Mouse (Mus musculus) spleen, postnatal 36 days (tissue): ENCODE measurements at regions not wholly inside any gene's neighbourhood (a gene's known extent, or its start where the extent isn't known, plus 50 kb on each side); places are given as distances from the start of the nearest gene placed in this dataset.

ENCODE experiments used
- DNase-seq, 2 experiments: peaks; one replicate each; pipeline ENCODE4 v3.0.0; 2022; ENCODE audit warnings: low spot score in 2 of 2, mixed read lengths in 1 of 2

DNA sequence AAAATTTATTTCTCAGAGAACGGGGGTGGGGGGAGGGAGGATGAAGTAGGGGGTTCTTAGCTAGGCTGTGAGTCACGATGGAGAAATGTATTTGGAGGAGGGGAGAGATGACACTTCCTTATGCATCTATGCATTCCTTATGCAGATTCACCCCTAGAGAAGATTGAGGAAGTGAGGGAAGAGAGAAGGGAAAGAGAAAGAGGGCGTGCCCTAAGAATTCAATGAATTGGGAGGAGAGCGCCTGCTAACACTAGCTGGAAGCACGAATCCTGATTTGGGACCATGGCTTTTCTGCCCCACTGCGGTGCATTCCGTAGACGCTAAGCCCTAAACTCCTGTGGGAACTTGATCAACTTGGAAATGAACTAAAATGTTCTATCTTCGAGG is 56.1 kb downstream of the Foxi3 start:
- no peak for DNase-seq

DNA sequence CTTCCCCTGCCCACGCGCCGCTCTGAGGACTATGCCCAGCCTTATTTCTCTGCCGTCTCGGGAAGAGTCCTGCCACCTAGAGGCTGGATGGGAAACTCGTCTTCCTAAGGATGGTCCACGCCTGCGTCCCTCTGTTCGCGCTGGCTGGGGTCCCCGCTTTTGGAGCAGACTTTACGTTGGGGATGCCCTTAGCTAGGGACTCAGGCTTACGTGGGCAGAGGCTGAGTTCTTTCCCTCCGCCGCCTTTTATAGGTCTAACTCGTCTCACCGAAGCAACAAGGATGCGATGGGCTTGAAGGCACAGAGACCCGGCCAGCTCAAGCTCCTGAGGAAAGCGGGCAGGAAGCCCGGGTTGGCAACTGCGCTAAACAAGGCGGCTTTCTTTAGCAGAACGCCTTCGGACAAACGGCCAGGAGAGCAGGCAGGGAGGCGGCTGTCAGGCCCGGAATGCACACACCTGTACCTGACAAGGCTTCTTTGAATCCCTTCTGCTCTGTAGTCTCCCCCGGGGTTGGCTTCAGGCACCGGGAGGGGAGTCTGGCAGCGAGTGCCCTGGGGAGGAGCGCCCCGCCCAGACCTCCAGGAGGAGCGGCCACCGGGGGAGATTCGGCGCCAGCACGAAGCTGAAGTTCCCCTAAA is 56.6 kb downstream of the Foxi3 start:
- no peak for DNase-seq

DNA sequence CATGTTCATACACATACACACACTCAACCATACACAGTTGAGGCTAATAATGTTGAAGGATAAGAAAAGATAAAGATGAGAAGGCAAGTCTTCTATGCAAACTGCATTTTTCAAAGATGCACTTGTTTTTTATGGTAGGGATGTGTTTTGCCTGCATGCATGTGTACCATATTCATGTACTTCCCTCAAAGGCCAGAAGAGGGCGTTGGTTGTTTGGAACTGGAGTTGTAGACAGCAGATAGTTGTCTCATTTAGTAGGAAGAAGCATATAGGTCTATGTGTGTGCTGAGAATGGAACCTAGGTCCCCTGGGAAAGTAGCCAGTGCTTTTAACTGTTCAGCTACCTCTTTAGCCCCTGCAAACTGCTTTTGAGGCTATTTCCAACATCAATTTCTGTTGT is 60.1 kb downstream of the Foxi3 start:
- no peak for DNase-seq

DNA sequence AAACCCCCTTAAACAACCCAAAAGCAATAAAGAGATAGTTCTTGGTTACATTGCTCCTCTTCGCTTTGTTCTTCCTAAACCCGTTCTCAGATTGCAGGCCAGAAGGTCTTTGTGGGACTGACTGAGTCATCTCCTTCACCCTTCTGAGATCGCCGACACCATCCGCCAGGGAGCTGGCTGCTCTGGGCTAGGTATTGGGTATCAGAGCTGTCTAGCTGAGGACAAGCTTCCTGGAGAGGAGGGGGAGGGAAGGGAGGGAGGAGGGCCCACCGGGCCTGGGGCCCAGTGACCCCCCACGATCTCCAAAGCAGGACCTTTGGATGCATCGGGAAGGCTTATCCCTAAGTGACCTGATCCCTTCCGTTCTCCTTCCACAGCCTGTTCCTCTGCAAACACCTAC is 65.0 kb downstream of the Foxi3 start:
- no peak for DNase-seq

DNA sequence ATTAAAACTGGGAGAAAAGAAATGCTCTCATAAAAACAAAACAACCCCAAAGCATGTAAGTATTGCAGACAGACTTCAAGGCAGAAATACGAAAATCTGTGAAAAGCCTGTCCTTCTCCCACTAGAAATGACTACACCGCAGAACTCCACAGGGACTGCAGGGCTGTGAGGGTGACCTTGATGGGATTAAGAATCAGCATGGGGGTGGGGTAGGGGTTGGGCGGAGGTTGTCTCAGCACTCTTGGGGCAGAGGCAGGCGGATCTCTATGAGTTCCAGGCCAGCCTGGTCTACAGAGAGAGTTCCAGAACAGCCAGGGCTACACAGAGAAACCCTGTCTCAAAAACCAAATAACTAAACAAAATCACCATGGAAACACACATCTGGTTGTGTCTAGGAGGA is 69.1 kb downstream of the Foxi3 start:
- DNase-seq, result no peak

DNA sequence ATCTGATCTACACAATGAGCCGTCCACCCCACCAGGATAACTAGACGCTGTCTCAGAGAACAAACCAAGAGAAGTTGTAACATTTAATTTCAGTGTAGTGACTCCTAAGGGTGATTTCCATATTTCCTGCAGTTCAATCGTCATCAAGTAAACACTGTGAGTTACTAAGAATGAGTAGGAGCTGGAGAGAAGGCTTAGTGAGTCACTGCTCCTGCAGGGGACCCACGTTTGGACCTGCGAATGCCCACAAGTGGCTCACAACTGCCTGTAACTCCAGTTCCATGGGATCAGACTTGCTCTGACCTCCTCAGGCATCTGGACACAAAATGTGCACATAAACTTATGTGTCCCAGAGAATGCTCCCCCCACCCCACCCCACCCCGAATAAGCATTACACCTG is 73.3 kb downstream of the Foxi3 start:
- DNase-seq, result no peak

DNA sequence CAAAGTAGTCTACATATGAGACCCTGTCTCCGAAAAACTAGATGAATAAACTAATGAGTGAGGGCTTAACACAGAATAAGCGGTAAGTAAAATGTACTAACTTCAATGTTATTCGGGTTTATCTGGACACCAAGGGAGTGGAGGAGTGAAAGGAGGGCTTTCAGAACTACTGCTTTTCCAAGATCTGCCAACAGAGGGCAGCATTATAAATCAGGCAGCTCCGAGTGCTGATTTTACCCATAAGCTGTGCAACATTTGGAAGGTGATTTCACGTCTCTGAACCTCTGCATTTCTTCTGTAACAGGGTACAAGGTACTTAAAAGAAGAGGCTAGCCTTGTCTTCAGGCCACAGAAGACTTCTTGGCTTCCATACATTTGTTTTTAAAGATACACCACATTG is 74.2 kb downstream of the Foxi3 start:
- no peak for DNase-seq

DNA sequence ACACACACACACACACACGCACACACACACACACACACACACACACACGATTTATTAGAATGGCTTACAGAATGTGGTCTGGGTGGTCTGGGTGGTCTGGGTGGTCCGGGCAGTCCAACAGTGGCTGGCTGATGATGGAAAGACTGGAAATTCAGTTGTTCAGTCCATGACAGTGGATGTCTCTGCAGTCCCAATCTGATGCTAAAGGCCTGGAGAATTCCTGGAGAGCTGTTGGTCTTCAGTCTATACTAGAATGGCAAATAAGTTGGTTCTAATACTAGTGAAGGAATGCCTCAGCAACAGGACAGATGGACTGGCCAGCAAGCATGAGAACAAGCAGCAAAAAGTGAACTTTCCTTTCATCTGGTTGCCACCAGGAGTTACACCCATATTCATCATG is 87.9 kb downstream of the Foxi3 start:
- no peak for DNase-seq

DNA sequence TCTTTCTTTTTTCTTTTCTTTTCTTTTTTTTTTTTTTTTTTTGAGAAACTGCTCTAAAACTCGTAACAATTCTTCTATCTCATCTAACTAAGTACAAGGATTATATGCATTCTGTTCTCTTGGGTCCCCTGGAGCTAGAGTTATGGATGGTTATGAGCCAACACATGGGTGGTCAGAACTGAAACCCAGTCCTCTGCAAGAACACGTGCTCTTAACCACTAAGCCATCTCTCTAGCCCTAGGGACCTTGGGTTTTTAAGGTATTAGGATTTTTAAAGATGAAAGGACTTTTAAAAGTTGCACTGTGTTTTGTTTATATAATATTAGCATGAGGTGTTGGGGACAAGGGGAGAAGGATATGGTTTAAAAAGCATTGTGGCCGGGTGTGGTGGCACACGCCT is 88.9 kb downstream of the Foxi3 start:
- DNase-seq, result no peak

DNA sequence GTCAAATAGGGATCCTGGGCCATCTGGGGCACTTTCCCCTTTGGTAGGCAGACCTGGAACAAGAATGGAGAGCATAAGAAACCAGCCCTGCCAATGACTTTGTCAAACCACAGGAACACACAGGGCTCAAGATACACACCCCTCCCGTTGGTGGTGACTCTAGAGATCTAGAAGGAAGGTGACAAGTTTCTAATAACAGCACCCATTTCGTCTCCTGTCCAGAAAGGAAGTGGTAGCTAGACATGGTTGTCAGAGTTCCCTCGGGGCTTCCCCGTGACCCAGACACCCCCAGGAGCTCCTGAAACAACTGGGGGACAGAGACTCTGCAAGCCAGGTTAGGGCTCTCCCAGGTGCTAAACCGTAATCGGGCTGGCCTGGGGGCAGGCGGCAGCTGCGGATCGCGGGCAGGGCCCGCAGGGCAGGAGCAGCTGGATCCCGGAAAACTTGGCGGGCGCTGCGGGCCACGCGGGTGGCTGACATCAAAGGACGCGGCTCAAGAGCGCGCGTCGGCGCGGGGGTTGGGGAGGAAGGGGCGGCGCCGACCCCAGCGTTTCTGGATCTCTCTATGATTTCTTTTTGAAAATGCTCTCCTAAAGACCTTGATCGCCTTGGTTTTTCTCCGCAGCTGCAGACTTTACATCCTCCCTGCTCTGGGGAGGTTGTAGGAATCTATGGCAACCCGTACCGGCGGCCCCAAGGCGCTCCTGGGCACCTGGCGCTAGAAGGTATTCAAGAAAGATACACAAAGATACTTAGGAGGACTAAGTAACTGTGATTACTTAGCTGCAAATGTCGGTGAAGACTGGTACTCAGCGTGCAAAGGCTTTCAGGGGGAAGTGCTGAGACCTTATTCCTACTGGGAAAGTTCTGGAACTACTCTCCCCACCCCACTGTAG is 92.1 kb downstream of the Foxi3 start:
- DNase-seq, result peak; percentile 26 to 40

DNA sequence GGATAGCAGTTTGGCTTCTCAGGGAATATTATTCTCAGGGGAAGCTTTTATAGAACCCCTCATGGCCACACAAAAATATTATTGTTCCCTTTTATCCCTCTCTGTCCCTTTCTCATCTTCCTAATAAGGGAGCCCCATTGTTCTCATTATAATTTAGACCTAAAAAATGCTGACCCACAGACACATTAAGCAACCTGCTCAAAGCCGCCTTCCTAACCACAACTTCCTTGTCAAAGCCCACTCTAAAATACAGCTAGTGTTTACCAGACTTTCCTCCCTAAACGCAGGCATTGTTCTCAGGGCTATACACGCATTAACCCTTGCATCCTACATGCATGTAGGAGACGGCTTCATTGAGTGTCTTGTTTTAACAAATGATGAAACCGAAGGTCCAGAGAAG is 93.9 kb downstream of the Foxi3 start:
- DNase-seq, result no peak

DNA sequence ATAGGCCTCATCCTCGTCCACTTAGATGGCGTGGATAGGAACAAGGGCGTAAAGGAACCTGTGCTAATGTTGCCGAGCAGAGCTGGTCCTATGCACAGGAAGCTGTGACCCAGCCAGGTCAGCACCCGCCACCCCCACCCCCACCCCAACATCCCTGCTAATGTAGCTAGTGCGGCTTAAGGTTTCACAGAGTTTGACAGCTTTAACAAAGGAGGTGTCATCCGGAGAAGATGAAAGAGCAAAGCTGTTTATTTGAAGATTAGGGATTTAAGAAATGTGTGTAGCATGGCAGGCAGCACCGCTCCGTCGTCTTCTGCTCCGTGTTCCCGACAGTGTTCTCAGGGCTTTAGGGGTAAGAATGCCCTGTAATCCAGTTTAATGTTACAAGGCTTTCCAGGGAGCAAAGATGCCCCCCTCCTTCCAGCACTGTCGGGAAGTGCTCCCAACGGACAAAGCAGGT is 93.5 kb downstream of the Thnsl2 start:
- no peak for DNase-seq

DNA sequence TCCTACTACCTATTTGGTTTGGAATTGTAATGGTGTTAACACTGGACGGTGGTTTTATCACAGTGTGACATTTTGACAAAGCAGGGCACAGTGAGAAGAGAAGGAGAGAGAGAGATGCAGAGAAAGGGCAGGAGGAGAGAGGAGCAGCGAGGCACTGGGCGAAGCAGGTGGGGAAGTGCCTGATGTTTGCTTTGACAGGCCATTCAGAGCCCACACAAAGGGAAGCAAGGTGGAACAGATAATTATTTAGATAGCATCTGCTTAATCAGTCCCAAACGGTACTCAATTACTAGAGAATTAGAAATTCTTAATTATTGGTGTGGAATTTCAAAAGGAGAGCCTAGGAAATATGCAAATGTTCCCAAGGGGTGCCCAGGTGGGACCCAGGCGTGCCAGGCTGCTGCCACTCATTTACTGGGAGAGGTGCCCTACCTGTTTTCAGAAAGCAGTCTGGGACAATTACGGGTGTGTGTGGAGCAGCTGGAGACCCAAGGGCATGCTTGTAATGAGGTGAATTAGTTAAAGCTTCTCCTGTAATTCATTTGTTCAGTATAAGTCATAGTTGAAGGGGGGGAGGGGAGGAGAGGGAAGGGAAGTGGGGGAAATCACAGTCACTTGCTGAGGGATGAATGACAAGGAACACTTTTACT is 86.9 kb downstream of the Thnsl2 start:
- no peak for DNase-seq

DNA sequence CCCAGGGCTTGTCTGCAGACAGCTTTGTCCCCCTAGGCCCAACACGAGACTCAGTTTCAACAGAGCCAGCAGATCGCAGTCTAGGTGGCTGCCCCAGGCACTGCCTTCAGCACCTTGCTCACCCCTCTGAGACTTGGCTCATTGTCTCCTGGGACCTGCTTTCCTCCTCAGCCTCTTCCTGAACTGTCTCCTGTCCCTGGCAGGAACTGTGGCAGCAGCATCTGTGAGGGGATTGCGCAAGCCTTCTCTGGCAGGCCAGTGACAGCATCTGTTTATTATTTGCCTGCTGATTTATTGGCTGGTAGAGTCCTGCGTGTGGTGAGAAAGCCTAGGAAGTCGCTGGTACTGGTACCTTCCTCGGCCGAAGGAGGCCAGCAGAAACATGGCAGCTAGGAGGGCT is 84.1 kb downstream of the Thnsl2 start:
- no peak for DNase-seq

DNA sequence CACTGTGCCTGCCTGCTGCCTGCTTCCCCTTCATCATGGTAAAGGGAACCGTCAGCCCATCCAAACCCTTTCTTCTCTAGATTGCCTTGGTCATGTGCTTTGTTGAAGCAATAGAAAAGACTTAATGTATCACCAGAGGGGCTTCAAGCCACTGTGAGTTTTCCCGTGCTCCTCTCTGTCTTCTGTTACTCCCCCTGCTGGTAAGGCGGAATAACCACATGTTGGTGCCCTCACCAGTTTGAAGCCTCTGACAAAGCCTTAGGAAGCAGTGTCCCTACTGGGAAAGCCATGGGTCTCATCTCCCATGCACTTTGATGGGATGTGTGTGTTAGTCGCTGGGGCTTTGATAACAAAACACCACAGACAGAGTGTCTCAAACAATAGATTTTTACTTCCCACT is 81.3 kb downstream of the Thnsl2 start:
- DNase-seq, result no peak

DNA sequence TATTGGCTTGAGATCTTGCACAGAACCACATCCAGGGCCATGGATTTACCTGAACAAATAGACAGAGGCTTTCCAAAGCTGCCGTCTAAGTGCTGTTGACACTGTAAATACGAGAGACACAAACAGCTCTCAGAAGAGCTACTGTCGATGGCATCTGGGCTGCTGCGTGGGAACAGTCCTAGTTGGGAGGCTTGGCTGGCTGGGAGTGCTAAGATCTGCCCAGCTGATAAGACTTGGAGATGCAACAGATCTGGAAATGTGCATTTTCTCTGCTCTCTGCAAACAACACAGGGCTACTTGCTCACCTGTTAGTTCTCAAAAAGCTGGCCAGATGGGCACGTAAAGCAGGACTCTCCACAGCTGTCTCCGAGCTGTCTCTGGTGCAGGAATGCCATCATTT is 78.8 kb downstream of the Thnsl2 start:
- no peak for DNase-seq

DNA sequence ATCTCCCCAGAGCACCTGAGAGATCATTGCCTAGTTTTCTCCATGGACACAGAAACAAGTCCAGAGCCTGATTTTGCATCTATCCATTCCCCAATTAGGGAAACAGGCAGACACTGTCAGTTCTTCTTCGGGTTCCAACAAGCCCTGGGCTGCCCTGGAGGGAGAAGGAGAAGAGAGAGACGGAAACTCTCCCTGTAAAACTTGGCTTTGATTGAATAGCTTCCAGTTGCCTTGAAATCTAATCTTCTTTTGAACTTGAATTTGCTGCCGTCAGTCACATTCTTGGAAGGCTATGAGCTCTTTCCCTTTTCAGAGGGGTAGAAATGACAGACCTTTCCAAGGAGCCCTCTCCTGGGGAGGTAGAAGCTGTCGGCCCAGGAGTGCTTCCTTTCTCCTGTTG is 75.0 kb downstream of the Thnsl2 start:
- no peak for DNase-seq

DNA sequence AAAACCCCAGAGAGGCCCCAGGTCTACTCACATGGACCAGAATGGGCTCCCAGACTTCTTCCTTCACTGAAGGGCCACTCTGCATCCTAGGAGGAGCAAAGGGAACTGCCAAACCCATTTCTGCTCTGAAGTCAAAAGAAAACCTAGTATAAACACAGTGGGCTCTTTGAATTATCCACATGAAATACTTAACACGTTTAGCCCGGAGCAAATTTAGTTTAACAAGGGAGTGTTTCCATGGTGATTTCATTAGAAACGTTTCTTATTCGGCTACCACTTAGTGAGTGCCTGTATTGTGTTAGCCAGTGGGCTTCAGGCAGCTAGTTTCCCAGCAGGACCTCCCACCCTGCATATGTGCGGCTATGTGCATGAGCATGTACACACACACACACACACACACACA is 69.4 kb downstream of the Thnsl2 start:
- no peak for DNase-seq
